Mouse (Mus musculus) intestine, embryonic 16.5 days (tissue): Measurements from ENCODE around the gene Ppt1. TPM values are rescaled to one million over a fixed set of nuclear protein-coding genes. Genes with fewer than 3 reads are reported as not detected.

ENCODE experiments used
- polyA plus RNA-seq: library from polyadenylated mRNA; unstranded; fragments of >200 nt; fragmentation: Nextera tagmentation; extraction: Ambion mirVana; gene quantifications from 2 replicates; pipeline ENCODE4 v1.2.1, GENCODE M21; 2015

Gene Ppt1
- polyA plus RNA-seq, 1 experiment from 2014 or later = 79.3 TPM

Other genes starting within 250 kb of the Ppt1 start
- gene 9530002B09Rik, start 147.0 kb upstream of the Ppt1 start, polyA plus RNA-seq = not detected in 2 replicates
- 86.4 and 91.1 TPM in 2 replicates for gene Cap1, start 49.8 kb downstream of the Ppt1 start, polyA plus RNA-seq
- 3.3 and 4.0 TPM in 2 replicates for gene Mfsd2a, start 124.9 kb downstream of the Ppt1 start, polyA plus RNA-seq
- gene Mycl, start 159.4 kb downstream of the Ppt1 start, polyA plus RNA-seq = 5.1 and 5.3 TPM in 2 replicates
- gene Trit1, start 180.4 kb downstream of the Ppt1 start, polyA plus RNA-seq = 12.7 and 16.0 TPM in 2 replicates